Mouse (Mus musculus) thymus, adult 18-20 months (tissue): ENCODE results near the gene Wdr45b.
"Not testable (repeated sequence)": the region's sequence is repeated elsewhere in the genome, so short reads cannot be mapped to it uniquely, and the experiment has no call there.

Experiments
- DNase-seq, 2 experiments: peaks; one replicate each; pipeline ENCODE4 v3.0.0; 2022; ENCODE audit warnings: mixed read lengths in 2 of 2

Wdr45b gene

DNA sequence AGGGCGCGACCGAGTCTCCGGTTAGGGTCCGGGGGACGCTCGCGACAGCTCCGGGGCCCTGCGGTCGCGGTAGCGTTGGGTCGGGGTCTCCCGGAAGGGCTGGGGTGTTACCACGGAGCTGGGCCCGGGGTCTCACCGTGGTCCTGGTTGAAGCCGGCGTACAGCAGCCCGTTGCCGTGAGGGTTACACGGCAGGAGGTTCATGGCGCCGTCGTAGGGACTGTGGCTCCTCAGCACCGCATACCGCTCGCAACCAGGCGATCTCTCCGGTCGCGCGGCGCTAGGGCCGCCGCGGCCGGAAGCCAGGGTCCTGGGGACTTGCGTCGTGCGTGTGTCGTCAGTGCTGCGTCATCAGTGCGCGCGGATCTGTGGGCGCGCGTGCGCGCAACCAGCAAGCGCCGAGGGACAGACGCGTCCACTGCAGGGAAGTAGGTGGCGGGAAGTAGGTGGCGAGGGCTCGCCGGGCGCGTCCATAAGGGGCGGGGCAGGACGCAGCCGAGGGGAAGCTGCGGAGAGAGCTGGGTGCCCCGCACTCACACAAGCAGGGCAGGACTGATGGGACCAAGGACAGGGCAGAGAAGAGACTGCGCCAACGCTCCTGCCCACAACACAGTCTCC is at the start of gene Wdr45b:
TSS of gene Wdr45b (minus strand) at position 355 of the 617 bp plus-strand sequence.
- DNase-seq: peak; percentile 94

- no peak for DNase-seq
These were observed 38.2 kb upstream of the Wdr45b start for GRCm38 (mm10) chr11:121392405-121392804.

GRCm38 (mm10) chr11:121390793-121391192 is 36.5 kb upstream of the Wdr45b start:
- no peak for DNase-seq

GRCm38 (mm10) chr11:121388554-121388945 is 34.3 kb upstream of the Wdr45b start:
- DNase-seq: no peak

DNA sequence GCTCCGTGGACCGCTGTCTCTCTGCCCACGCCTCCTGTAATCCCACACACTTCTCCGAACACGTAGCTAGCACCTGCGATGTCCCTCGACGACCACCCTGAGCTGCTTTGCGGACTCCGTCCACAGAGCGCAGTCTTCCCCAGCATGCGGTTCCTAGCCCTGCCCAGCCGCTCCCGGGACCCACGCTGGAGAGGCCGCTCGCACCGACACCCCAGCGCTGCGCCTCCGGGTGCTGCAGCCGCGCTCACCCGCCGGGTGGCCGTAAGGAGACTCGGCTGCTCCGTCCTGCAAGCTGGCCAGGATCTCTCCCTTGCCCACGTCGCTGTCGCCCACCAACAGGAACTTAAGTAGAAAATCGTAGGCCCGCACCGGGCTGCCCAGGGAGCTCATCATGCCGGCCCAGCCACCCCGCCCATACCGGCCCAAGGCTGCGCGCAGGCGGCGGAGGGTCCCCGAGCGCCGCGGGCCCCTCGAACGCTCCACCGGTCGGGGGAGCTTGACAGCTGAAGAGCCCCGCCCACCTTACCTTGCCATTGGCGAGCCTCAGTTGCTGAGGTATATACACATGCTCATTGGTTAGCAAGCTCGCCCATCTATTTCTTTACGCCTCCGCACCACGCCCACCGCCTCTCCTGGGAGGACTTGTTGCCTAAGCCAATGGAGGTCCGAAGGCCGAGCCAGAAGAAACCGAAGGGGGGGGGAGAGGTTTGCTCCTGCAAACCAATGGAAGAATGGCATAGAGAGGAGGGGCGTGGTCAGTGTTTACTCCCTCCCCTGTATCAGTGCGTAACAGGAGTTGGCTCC is 33.7 kb upstream of the Wdr45b start, which contains the start of gene Rab40b:
TSS of gene Rab40b (minus strand) at position 502 of the 804 bp plus-strand sequence.
- DNase-seq: peak; percentile 56 to 59

GRCm38 (mm10) chr11:121380294-121380693 is 26.0 kb upstream of the Wdr45b start:
- no peak for DNase-seq

GRCm38 (mm10) chr11:121378644-121379043 is 24.4 kb upstream of the Wdr45b start:
- DNase-seq: no peak

DNA sequence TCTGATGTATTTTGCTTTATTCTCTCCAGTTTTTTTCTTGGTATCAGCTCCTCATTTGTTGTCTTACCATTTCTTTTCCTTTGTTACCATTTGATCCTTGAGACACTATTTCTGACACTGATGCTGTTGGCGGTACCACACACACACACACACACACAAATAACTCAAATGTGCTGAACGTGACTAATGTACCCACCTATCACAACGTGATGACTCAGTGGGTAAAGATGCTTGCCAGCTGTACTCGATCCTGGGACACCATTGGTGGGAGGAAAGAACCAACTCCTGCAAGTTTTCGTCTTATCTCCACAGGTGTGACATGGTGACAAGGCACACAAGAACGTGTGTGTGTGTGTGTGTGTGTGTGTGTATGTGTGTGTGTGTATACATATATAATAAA is 19.1 kb upstream of the Wdr45b start:
- no peak for DNase-seq

- DNase-seq: no peak
These were observed 16.2 kb upstream of the Wdr45b start for GRCm38 (mm10) chr11:121370337-121370994.

DNA sequence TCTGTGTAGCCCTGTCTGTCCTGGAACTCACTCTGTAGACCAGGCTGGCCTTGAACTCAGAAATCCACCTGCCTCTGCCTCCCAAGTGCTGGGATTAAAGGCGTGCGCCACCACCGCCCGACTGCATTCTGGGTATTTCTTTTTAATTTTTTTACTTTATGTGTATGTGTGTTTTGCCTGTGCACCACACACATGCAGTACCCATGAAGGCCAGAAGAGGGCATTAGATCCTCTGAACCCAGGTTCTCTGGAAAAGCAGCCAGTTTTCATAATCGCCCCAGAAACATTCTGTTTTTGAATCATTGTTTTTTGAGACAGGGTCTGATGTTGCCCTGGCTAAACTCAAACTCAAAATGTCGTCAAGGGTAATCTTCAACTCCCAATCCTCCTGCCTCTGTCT is 15.4 kb upstream of the Wdr45b start:
- DNase-seq: no peak

DNA sequence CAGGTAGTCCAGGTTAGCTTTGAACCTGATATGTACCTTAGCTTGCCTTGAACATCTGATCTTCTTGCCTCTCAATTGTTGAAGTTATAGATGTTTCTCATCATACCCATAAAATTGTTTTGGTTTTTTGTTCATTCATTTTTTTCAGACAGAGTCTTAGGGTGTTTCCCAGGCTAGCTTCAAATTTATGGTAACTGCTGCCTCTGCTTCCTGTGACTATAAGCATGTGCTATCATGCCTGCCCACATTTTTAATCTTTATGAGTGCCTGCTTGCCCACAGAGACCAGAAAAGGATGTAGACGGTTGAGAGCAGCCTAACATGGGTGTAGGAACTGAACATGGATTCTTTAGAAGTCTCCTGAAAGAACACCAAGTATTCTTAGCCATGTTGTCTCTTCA is 14.5 kb upstream of the Wdr45b start:
- DNase-seq: no peak

- no peak for DNase-seq
These were observed 13.0 kb upstream of the Wdr45b start for GRCm38 (mm10) chr11:121367170-121367707.

GRCm38 (mm10) chr11:121362212-121362611 is 8.0 kb upstream of the Wdr45b start:
- DNase-seq: no peak

GRCm38 (mm10) chr11:121353326-121354090 is 737 bp downstream of the Wdr45b start:
- peak; percentile 27 to 36 for DNase-seq

DNA sequence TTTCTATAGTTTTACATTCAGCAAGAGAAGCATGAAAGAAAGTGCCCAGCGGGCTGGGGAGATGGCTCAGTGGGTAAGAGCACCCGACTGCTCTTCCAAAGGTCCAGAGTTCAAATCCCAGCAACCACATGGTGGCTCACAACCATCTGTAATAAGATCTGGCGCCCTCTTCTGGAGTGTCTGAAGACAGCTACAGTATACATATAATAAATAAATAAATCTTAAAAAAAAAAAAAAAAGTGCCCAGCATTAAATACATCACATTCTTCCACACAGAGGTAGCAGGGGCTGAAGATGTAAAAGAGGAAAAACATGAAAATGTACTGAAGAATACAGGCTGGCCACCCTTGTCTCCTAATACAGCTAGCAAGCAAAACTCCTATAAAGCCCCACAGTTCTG is 5.5 kb downstream of the Wdr45b start:
- not testable (repeated sequence) for DNase-seq

GRCm38 (mm10) chr11:121348166-121348565 is 6.1 kb downstream of the Wdr45b start:
- no peak for DNase-seq

- DNase-seq: no peak
These were observed 7.2 kb downstream of the Wdr45b start for GRCm38 (mm10) chr11:121347036-121347435.

- not testable (repeated sequence) for DNase-seq
These were observed 11.8 kb downstream of the Wdr45b start for GRCm38 (mm10) chr11:121342423-121342822.

- no peak for DNase-seq
These were observed 14.0 kb downstream of the Wdr45b start for GRCm38 (mm10) chr11:121340287-121340686.

- no peak for DNase-seq
These were observed 14.6 kb downstream of the Wdr45b start for GRCm38 (mm10) chr11:121339647-121340046.

DNA sequence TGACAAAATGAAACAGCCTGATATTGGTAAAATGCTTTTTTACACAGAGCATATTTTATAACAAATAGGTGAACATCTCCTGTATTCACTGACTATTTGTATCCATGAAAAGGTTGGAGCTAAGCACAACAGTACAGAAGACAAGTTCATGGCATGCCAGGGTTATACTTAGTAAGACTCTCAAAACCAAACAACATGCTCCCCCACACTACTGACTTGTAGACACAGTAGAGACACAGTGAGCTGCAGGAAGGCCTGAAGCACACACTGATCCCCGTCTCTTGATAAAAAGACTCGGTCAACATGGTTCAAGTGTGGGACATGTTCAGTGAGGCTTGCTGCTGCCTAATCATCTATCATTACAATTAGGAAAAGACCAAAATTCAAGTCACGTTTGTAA is 22.6 kb downstream of the Wdr45b start:
- DNase-seq: no peak

GRCm38 (mm10) chr11:121328619-121329018 is 25.6 kb downstream of the Wdr45b start:
- no peak for DNase-seq

- DNase-seq: no peak
These were observed 26.0 kb downstream of the Wdr45b start for GRCm38 (mm10) chr11:121328206-121328605.
